Mouse (Mus musculus) lung, adult 2 months (tissue): ENCODE measurements at regions not wholly inside any gene's neighbourhood (a gene's known extent, or its start where the extent isn't known, plus 50 kb on each side); places are given as distances from the start of the nearest gene placed in this dataset.

Experiments
- CTCF ChIP-seq: fragments of 200-500 bp; IDR thresholded peaks from 2 replicates; pipeline ENCODE4 v1.5.1; 2011; ENCODE audit warnings: mild to moderate bottlenecking, low read length, control low read depth; ENCODE audit not compliant: insufficient read depth
- POLR2A ChIP-seq: fragments of 200-500 bp; IDR thresholded peaks from 2 replicates; pipeline ENCODE4 v1.6.1; 2011; ENCODE audit warnings: low read depth, mild to moderate bottlenecking, control low read depth, low read length, borderline replicate concordance; ENCODE audit errors: extremely low read depth

DNA sequence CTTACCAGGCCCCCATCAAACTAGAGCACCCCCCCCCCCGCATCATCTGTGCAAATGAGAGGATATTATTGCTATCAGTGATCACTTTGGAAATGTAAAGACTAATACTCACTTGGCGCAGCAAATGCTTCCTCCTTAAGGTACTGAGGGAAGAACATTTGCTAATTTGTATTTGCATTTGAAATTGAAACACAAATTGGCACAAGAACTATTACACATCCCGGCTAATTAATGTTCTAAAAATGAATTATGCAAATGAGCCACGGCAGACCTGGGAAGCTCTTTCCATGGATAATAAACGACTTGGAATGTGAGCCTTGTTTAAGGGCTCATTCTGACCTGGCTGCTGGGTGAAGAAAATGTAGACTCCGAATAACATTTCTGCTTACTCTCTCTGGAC, 164.9 kb downstream of the Mycn start:
- TF ChIP-seq CTCF (no peak), POLR2A (no peak)
